Mouse (Mus musculus): ENCODE measurements around the gene R3hdml.

GRCm38 (mm10) chr2:163466771-163467170 is 25.3 kb upstream of the R3hdml start:
- TF ChIP-seq CTCF (IDR thresholded peaks at IDR 0.05; ENCODE audit: borderline replicate concordance, control insufficient read depth, extremely low read depth, insufficient read depth, low read length, poor library complexity) (no peak), POLR2A (IDR thresholded peaks at IDR 0.05; ENCODE audit: control insufficient read depth, extremely low read depth, insufficient read depth, low read length, poor library complexity) (no peak)

All from thymus, adult 2 months (tissue).